Mouse (Mus musculus): ENCODE measurements at regions not wholly inside any gene's neighbourhood (a gene's known extent, or its start where the extent isn't known, plus 50 kb on each side); places are given as distances from the start of the nearest gene placed in this dataset.

- DNase-seq (ENCODE audit: low spot score in 2 of 2) = peak in 1 of 2 experiments; percentile 51
These were observed 57.0 kb downstream of the Amd2 start for GRCm38 (mm10) chr10:35654548-35655180.

- no peak for DNase-seq (ENCODE audit: low spot score in 2 of 2)
These were observed 61.8 kb downstream of the Amd2 start for GRCm38 (mm10) chr10:35649930-35650329.

- no peak for DNase-seq (ENCODE audit: low spot score in 2 of 2)
These were observed 90.8 kb downstream of the Amd2 start for GRCm38 (mm10) chr10:35620853-35621252.

GRCm38 (mm10) chr10:35586251-35586650 lies 125.4 kb downstream of the Amd2 start:
- DNase-seq (ENCODE audit: low spot score in 2 of 2) = no peak

All from cerebellum, postnatal 4 days (tissue).